ENCODE assay signal across 10 mouse cellular contexts in genomic region chr11:83039796-83040195, GRCm38 (mm10). TPM values are rescaled to one million over a fixed set of nuclear protein-coding genes. Genes with fewer than 3 reads are reported as not detected.
A peak's percentile ranks its signal among the peaks of the same experiment; 100 is the strongest.
DNase-seq lines count a peak whose midpoint lies in the region; ATAC-seq and TF ChIP-seq lines count a peak whose summit lies in the region.
"Had no signal": no experiment of that assay in that cellular context is flagged by ENCODE, and none has a peak within 500 bp of the region (broad histone marks: within the 10 kb centered on the region; RNA-seq: fewer than 3 reads in every experiment).

No protein-coding gene starts in this region.

- no peaks in the 10 kb centered on the region for H3K9me3 ChIP-seq in E14TG2a.4 (ENCODE audit: low read length)
- H3K9me3 ChIP-seq in limb, embryonic 15.5 days: no peaks in the 10 kb centered on the region
- H3K9me3 ChIP-seq: G1E had no signal

- H3K4me2 ChIP-seq in limb, embryonic 15.5 days: peak overlapping the region; percentile 32

- no peak for TF ChIP-seq POLR2A in embryonic fibroblast, embryonic 13.5 days (IDR thresholded peaks at IDR 0.05; ENCODE audit: low read depth, low read length)

- peak; percentile 80 for DNase-seq in heart, adult 11 months
- DNase-seq in heart, postnatal 4 days: no peak
- DNase-seq in left cerebral cortex, adult 18-20 months (ENCODE audit: low spot score in 2 of 2): no peak
- DNase-seq in kidney, postnatal 14 days: no peak
- DNase-seq in layer of hippocampus, adult 9-11 months: no peak
- DNase-seq: cerebellum, postnatal 36 days had no signal

- no peak for TF ChIP-seq CTCF in E14TG2a.4 (conservative IDR thresholded peaks at IDR 0.05; ENCODE audit: low read length)
- TF ChIP-seq CTCF in embryonic fibroblast, embryonic 13.5 days (IDR thresholded peaks at IDR 0.05; ENCODE audit: borderline replicate concordance, insufficient read depth, low read length): no peak

- H3K36me3 ChIP-seq in E14TG2a.4 (ENCODE audit: insufficient read depth, low read length): no peaks in the 10 kb centered on the region
- no peaks in the 10 kb centered on the region for H3K36me3 ChIP-seq in limb, embryonic 15.5 days

- WGBS in limb, embryonic 15.5 days: 13% methylated on average over 19 of the region's 19 CpGs

- ATAC-seq in limb, embryonic 15.5 days (ENCODE audit: insufficient number of reproducible peaks, low FRiP score, low TSS enrichment, low read depth): no peak

- H3K4me1 ChIP-seq in E14TG2a.4 (replicated peaks; ENCODE audit: low read depth, low read length): peaks cover 13% of the 10 kb centered on the region; the same call in 1 of the 2 replicates
- H3K4me1 ChIP-seq in embryonic fibroblast, embryonic 13.5 days (ENCODE audit: control insufficient read depth, insufficient read depth, low read length): no peaks in the 10 kb centered on the region; the same call in 1 of the 2 replicates
- no peaks in the 10 kb centered on the region for H3K4me1 ChIP-seq in limb, embryonic 15.5 days

- peak overlapping the region; percentile 53 for H3K4me3 ChIP-seq in E14TG2a.4 (replicated peaks; ENCODE audit: low read length)
- H3K4me3 ChIP-seq in embryonic fibroblast, embryonic 13.5 days (ENCODE audit: insufficient read depth, low read length): peak overlapping the region; percentile 6; the same call in 1 of the 2 replicates
- H3K4me3 ChIP-seq in limb, embryonic 15.5 days: peak overlapping the region; percentile 7; the same call in 1 of the 2 replicates

- H3K27me3 ChIP-seq in E14TG2a.4 (ENCODE audit: insufficient read depth, low read length): peaks cover 8% of the 10 kb centered on the region; the same call in 1 of the 2 replicates
- H3K27me3 ChIP-seq in limb, embryonic 15.5 days: peaks cover 9% of the 10 kb centered on the region; the same call in 1 of the 2 replicates

- H3K27ac ChIP-seq in embryonic fibroblast, embryonic 13.5 days (ENCODE audit: insufficient read depth, low read length): peak overlapping the region; percentile 11; the same call in 1 of the 2 replicates
- no peak overlapping the region for H3K27ac ChIP-seq in limb, embryonic 15.5 days

- no peak overlapping the region for H3K9ac ChIP-seq in limb, embryonic 15.5 days

RNA-seq across cellular contexts. Expression of gene Slfn8, which starts 19.2 kb away (rescaled TPM):
- under 1 TPM; 0.43 TPM for total RNA-seq in heart, postnatal 4 days (2021)
- polyA plus RNA-seq in embryonic fibroblast, embryonic 13.5 days (2011; ENCODE audit: insufficient read length, low read depth, missing spikeins): 2.2 and 4.2 TPM in 2 replicates
- 0.68 and 0.87 TPM in 2 replicates for polyA plus RNA-seq in limb, embryonic 15.5 days (2015; fragmentation: Nextera tagmentation; extraction: Ambion mirVana)
- total RNA-seq in left cerebral cortex, adult 18-20 months (2021): under 1 TPM; 0.80 to 0.81 TPM
- polyA plus RNA-seq: G1E had no signal

RNA-seq across cellular contexts. Expression of gene Slfn2, which starts 25.1 kb away (rescaled TPM):
- 1 to 10 TPM; 1.7 to 1.8 TPM for total RNA-seq in heart, postnatal 4 days (2021)
- polyA plus RNA-seq in embryonic fibroblast, embryonic 13.5 days (2011; ENCODE audit: insufficient read length, low read depth, missing spikeins): 7.4 and 7.7 TPM in 2 replicates
- polyA plus RNA-seq in limb, embryonic 15.5 days (2015; fragmentation: Nextera tagmentation; extraction: Ambion mirVana): 5.0 and 6.3 TPM in 2 replicates
- 1 to 10 TPM in 1 of 2 experiments, under 1 TPM in 1; 0.80 to 1.8 TPM for total RNA-seq in left cerebral cortex, adult 18-20 months (2021)

RNA-seq across cellular contexts. Expression of gene Slfn9, which starts 48.2 kb away (rescaled TPM):
- total RNA-seq in heart, postnatal 4 days (2021): 10 to 100 TPM; 14.2 to 14.7 TPM
- polyA plus RNA-seq in embryonic fibroblast, embryonic 13.5 days (2011; ENCODE audit: insufficient read length, low read depth, missing spikeins): 23.9 and 28.7 TPM in 2 replicates
- 15.0 and 18.5 TPM in 2 replicates for polyA plus RNA-seq in limb, embryonic 15.5 days (2015; fragmentation: Nextera tagmentation; extraction: Ambion mirVana)
- total RNA-seq in left cerebral cortex, adult 18-20 months (2021): under 1 TPM; 0.21 to 0.28 TPM
- polyA plus RNA-seq: G1E had no signal

Comparison
In these comparisons a context has a peak if more than half of its experiments do, and no peak if none do; other contexts are left out.
1. RNA of gene Slfn9, which starts 48.2 kb away (total RNA-seq): 14.2 to 14.7 TPM in heart, postnatal 4 days; 0.21 to 0.28 TPM in left cerebral cortex, adult 18-20 months; every median in the first group is over 10 times any median in the second.
2. Peak in every context shown above with its lines, with median percentiles within 50 percentile points of each other: H3K4me3 ChIP-seq.